Mouse (Mus musculus): Measurements from ENCODE around the gene Apc2. TPM values are rescaled to one million over a fixed set of nuclear protein-coding genes. Genes with fewer than 3 reads are reported as not detected.

The Apc2 gene
- polyA plus RNA-seq, 1 experiment from 2014 or later = 210 TPM

GRCm38 (mm10) chr10:80299824-80300223 lies 4.0 kb downstream of the Apc2 start:
- H3K9me3 ChIP-seq = no peaks in the 10 kb centered on the region
- ATAC-seq (replicated peaks) = no peak
- peak overlapping the region; percentile 76 for H3K4me3 ChIP-seq
- 37% methylated on average over 10 of the region's 10 CpGs for WGBS
- no peaks in the 10 kb centered on the region for H3K27me3 ChIP-seq
- H3K36me3 ChIP-seq = peaks cover 24% of the 10 kb centered on the region
- peak overlapping the region; percentile 86 for H3K4me2 ChIP-seq (replicated peaks)
- peak overlapping the region; percentile 99 for H3K9ac ChIP-seq (replicated peaks)
- H3K4me1 ChIP-seq = peaks cover 83% of the 10 kb centered on the region
- peak overlapping the region; percentile 97 for H3K27ac ChIP-seq (replicated peaks)

GRCm38 (mm10) chr10:80300672-80301181 lies 5.0 kb downstream of the Apc2 start:
- H3K9me3 ChIP-seq = no peaks in the 10 kb centered on the region
- peaks cover 83% of the 10 kb centered on the region for H3K4me1 ChIP-seq
- peak overlapping the region; percentile 97 for H3K27ac ChIP-seq (replicated peaks)
- H3K4me2 ChIP-seq (replicated peaks) = peak overlapping the region; percentile 86
- H3K9ac ChIP-seq (replicated peaks) = peak overlapping the region; percentile 99
- peak; percentile 83 for ATAC-seq (replicated peaks)
- H3K36me3 ChIP-seq = peaks cover 30% of the 10 kb centered on the region
- H3K27me3 ChIP-seq = no peaks in the 10 kb centered on the region
- WGBS = 4% methylated on average over 11 of the region's 11 CpGs
- peak overlapping the region; percentile 76 for H3K4me3 ChIP-seq

GRCm38 (mm10) chr10:80301256-80302081 lies 5.7 kb downstream of the Apc2 start:
- Histone ChIP-seq H3K4me2 (replicated peaks) (peak overlapping the region; percentile 86), H3K9me3 (no peaks in the 10 kb centered on the region), H3K9ac (replicated peaks) (peak overlapping the region; percentile 99), H3K4me3 (peak overlapping the region; percentile 76), H3K36me3 (peaks cover 37% of the 10 kb centered on the region), H3K27ac (replicated peaks) (peak overlapping the region; percentile 97), H3K27me3 (no peaks in the 10 kb centered on the region), H3K4me1 (peaks cover 81% of the 10 kb centered on the region)
- ATAC-seq (replicated peaks) = no peak; the same call in 1 of the 2 replicates
- WGBS = 69% methylated on average over 10 of the region's 10 CpGs

GRCm38 (mm10) chr10:80302082-80302355 lies 6.2 kb downstream of the Apc2 start:
- no peak for ATAC-seq (replicated peaks)
- no peaks in the 10 kb centered on the region for H3K27me3 ChIP-seq
- peak overlapping the region; percentile 76 for H3K4me3 ChIP-seq
- WGBS = 61% methylated on average over 5 of the region's 5 CpGs
- peak overlapping the region; percentile 99 for H3K9ac ChIP-seq (replicated peaks)
- no peaks in the 10 kb centered on the region for H3K9me3 ChIP-seq
- peak overlapping the region; percentile 97 for H3K27ac ChIP-seq (replicated peaks)
- H3K4me1 ChIP-seq = peaks cover 76% of the 10 kb centered on the region
- H3K36me3 ChIP-seq = peaks cover 43% of the 10 kb centered on the region
- H3K4me2 ChIP-seq (replicated peaks) = peak overlapping the region; percentile 86

GRCm38 (mm10) chr10:80302471-80302881 lies 6.7 kb downstream of the Apc2 start:
- H3K27ac ChIP-seq (replicated peaks) = peak overlapping the region; percentile 97
- peak overlapping the region; percentile 76 for H3K4me3 ChIP-seq
- peaks cover 71% of the 10 kb centered on the region for H3K4me1 ChIP-seq
- H3K9me3 ChIP-seq = no peaks in the 10 kb centered on the region
- peak overlapping the region; percentile 99 for H3K9ac ChIP-seq (replicated peaks)
- peak overlapping the region; percentile 86 for H3K4me2 ChIP-seq (replicated peaks)
- 20% methylated on average over 9 of the region's 9 CpGs for WGBS
- H3K36me3 ChIP-seq = peaks cover 47% of the 10 kb centered on the region
- no peak for ATAC-seq (replicated peaks)
- H3K27me3 ChIP-seq = no peaks in the 10 kb centered on the region

GRCm38 (mm10) chr10:80304458-80304857 lies 8.7 kb downstream of the Apc2 start:
- 52% methylated on average over 12 of the region's 12 CpGs for WGBS
- Histone ChIP-seq H3K9me3 (no peaks in the 10 kb centered on the region), H3K27me3 (no peaks in the 10 kb centered on the region), H3K27ac (replicated peaks) (no peak overlapping the region), H3K4me3 (peak overlapping the region; percentile 8), H3K4me1 (peaks cover 58% of the 10 kb centered on the region), H3K4me2 (replicated peaks) (peak overlapping the region; percentile 28; the same call in 1 of the 2 replicates), H3K36me3 (peaks cover 67% of the 10 kb centered on the region), H3K9ac (replicated peaks) (0 out of 2 replicates have a peak overlapping the region, but pooled peaks have one; percentile 7)
- no peak for ATAC-seq (replicated peaks)

- peaks cover 71% of the 10 kb centered on the region for H3K36me3 ChIP-seq
- 0 out of 2 replicates have a peak overlapping the region, but pooled peaks have one; percentile 7 for H3K9ac ChIP-seq (replicated peaks)
- peak overlapping the region; percentile 8 for H3K4me3 ChIP-seq
- H3K9me3 ChIP-seq = no peaks in the 10 kb centered on the region
- no peak overlapping the region for H3K27ac ChIP-seq (replicated peaks)
- no peaks in the 10 kb centered on the region for H3K27me3 ChIP-seq
- H3K4me1 ChIP-seq = peaks cover 56% of the 10 kb centered on the region
- no peak for ATAC-seq (replicated peaks)
- H3K4me2 ChIP-seq (replicated peaks) = peak overlapping the region; percentile 28; the same call in 1 of the 2 replicates
- WGBS = 40% methylated on average over 25 of the region's 25 CpGs
Observed at GRCm38 (mm10) chr10:80304862-80305261, 9.1 kb downstream of the Apc2 start.

- Histone ChIP-seq H3K4me3 (no peak overlapping the region), H3K27ac (replicated peaks) (no peak overlapping the region), H3K4me1 (peaks cover 26% of the 10 kb centered on the region), H3K4me2 (replicated peaks) (no peak overlapping the region), H3K27me3 (no peaks in the 10 kb centered on the region), H3K9ac (replicated peaks) (no peak overlapping the region), H3K36me3 (peaks cover 98% of the 10 kb centered on the region), H3K9me3 (no peaks in the 10 kb centered on the region)
- WGBS = 93% methylated on average over 16 of the region's 16 CpGs
- ATAC-seq (replicated peaks) = no peak
Observed at GRCm38 (mm10) chr10:80311560-80311959, 15.8 kb downstream of the Apc2 start.

GRCm38 (mm10) chr10:80312586-80313504 lies 17.1 kb downstream of the Apc2 start:
- Histone ChIP-seq H3K4me1 (peaks cover 38% of the 10 kb centered on the region), H3K4me2 (replicated peaks) (no peak overlapping the region), H3K9ac (replicated peaks) (no peak overlapping the region), H3K27ac (replicated peaks) (no peak overlapping the region), H3K36me3 (peaks cover 98% of the 10 kb centered on the region), H3K27me3 (no peaks in the 10 kb centered on the region), H3K4me3 (no peak overlapping the region), H3K9me3 (no peaks in the 10 kb centered on the region)
- 72% methylated on average over 54 of the region's 54 CpGs for WGBS
- ATAC-seq (replicated peaks) = no peak

GRCm38 (mm10) chr10:80313627-80314201 lies 17.9 kb downstream of the Apc2 start:
- Histone ChIP-seq H3K4me1 (peaks cover 43% of the 10 kb centered on the region), H3K9me3 (no peaks in the 10 kb centered on the region), H3K9ac (replicated peaks) (no peak overlapping the region), H3K4me2 (replicated peaks) (no peak overlapping the region), H3K4me3 (no peak overlapping the region), H3K36me3 (peaks cover 97% of the 10 kb centered on the region), H3K27me3 (no peaks in the 10 kb centered on the region), H3K27ac (replicated peaks) (no peak overlapping the region)
- no peak for ATAC-seq (replicated peaks)
- 71% methylated on average over 20 of the region's 20 CpGs for WGBS

- H3K4me3 ChIP-seq = no peak overlapping the region
- no peak for ATAC-seq (replicated peaks)
- H3K4me1 ChIP-seq = peaks cover 51% of the 10 kb centered on the region
- H3K4me2 ChIP-seq (replicated peaks) = no peak overlapping the region
- no peaks in the 10 kb centered on the region for H3K27me3 ChIP-seq
- no peaks in the 10 kb centered on the region for H3K9me3 ChIP-seq
- no peak overlapping the region for H3K27ac ChIP-seq (replicated peaks)
- WGBS = 61% methylated on average over 16 of the region's 16 CpGs
- no peak overlapping the region for H3K9ac ChIP-seq (replicated peaks)
- peaks cover 89% of the 10 kb centered on the region for H3K36me3 ChIP-seq
Observed at GRCm38 (mm10) chr10:80314494-80315001, 18.8 kb downstream of the Apc2 start.

All from forebrain, embryonic 15.5 days (tissue).